Mouse (Mus musculus): ENCODE measurements around the gene Myo9a.

DNA sequence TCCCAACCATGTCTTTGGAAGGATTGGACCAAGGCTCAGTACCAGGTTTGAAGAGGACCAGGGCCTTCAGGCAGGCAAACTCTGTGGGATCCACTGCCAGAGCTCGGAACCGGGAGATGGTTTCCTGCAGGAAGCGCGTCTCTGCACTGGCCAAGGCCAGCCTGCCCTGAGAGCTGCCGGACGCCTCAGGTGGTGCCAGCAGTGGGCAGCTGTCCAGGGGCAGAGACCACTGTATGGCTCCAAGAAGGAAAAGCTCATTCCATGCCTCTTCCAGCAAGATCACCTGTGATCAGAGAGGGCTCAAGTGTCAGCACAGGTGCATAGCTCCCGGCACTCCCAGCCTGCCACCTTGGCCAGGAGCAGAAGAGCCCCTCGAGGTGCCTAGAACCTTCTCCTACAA lies 196.6 kb downstream of the Myo9a start:
- TF ChIP-seq NANOG (IDR thresholded peaks at IDR 0.05; ENCODE audit: borderline replicate concordance, low read length) (no peak), CTCF (conservative IDR thresholded peaks at IDR 0.05; ENCODE audit: low read length) (no peak)

Data from E14TG2a.4 (cell line).